Mouse (Mus musculus) spleen, postnatal 14 days (tissue): ENCODE measurements at regions not wholly inside any gene's neighbourhood (a gene's known extent, or its start where the extent isn't known, plus 50 kb on each side); places are given as distances from the start of the nearest gene placed in this dataset.

ENCODE experiments used
- DNase-seq, 2 experiments: peaks; one replicate each; pipeline ENCODE4 v3.0.0; 2021 to 2022; ENCODE audit warnings: low spot score in 2 of 2

- no peak for DNase-seq
Measured at GRCm38 (mm10) chr2:11853210-11853973, 75.7 kb downstream of the Ankrd16 start.

- DNase-seq = no peak
Measured at GRCm38 (mm10) chr2:11869983-11870382, 92.3 kb downstream of the Ankrd16 start.

GRCm38 (mm10) chr2:11880005-11880404 is 102.3 kb downstream of the Ankrd16 start:
- no peak for DNase-seq

GRCm38 (mm10) chr2:11894792-11895568 is 117.3 kb downstream of the Ankrd16 start:
- DNase-seq = no peak

- DNase-seq = no peak
Measured at GRCm38 (mm10) chr2:11899698-11900660, 122.3 kb downstream of the Ankrd16 start.

- no peak for DNase-seq
Measured at GRCm38 (mm10) chr2:11914782-11915181, 137.1 kb downstream of the Ankrd16 start.

- DNase-seq = no peak
Measured at GRCm38 (mm10) chr2:11917373-11917772, 139.7 kb downstream of the Ankrd16 start.

- DNase-seq = no peak
Measured at GRCm38 (mm10) chr2:11918070-11918469, 140.4 kb downstream of the Ankrd16 start.

- no peak for DNase-seq
Measured at GRCm38 (mm10) chr2:11960777-11961176, 183.1 kb downstream of the Ankrd16 start.

GRCm38 (mm10) chr2:11965374-11965773 is 187.7 kb downstream of the Ankrd16 start:
- DNase-seq = no peak

- DNase-seq = no peak
Measured at GRCm38 (mm10) chr2:11967001-11967400, 189.3 kb downstream of the Ankrd16 start.

GRCm38 (mm10) chr2:11971972-11972371 is 194.3 kb downstream of the Ankrd16 start:
- no peak for DNase-seq

- no peak for DNase-seq
Measured at GRCm38 (mm10) chr2:12001938-12002899, 224.5 kb downstream of the Ankrd16 start.

GRCm38 (mm10) chr2:12004330-12004729 is 226.7 kb downstream of the Ankrd16 start:
- no peak for DNase-seq

GRCm38 (mm10) chr2:12007201-12007600 is 229.5 kb downstream of the Ankrd16 start:
- DNase-seq = no peak

- DNase-seq = no peak
Measured at GRCm38 (mm10) chr2:12011441-12011840, 233.8 kb downstream of the Ankrd16 start.

- DNase-seq = no peak
Measured at GRCm38 (mm10) chr2:12019607-12020006, 241.9 kb downstream of the Ankrd16 start.

GRCm38 (mm10) chr2:12023402-12024111 is 245.9 kb downstream of the Ankrd16 start:
- peak in 1 of 2 experiments; percentile 5 for DNase-seq

GRCm38 (mm10) chr2:12026220-12026619 is 248.5 kb downstream of the Ankrd16 start:
- DNase-seq = no peak
